Mouse (Mus musculus): ENCODE results near the gene Dcbld1. TPM values are rescaled to one million over a fixed set of nuclear protein-coding genes. Genes with fewer than 3 reads are reported as not detected.
"Not testable (repeated sequence)": the region's sequence is repeated elsewhere in the genome, so short reads cannot be mapped to it uniquely, and the experiment has no call there.

The Dcbld1 gene
- polyA plus RNA-seq, 1 experiment, result 0.39 TPM

DNA sequence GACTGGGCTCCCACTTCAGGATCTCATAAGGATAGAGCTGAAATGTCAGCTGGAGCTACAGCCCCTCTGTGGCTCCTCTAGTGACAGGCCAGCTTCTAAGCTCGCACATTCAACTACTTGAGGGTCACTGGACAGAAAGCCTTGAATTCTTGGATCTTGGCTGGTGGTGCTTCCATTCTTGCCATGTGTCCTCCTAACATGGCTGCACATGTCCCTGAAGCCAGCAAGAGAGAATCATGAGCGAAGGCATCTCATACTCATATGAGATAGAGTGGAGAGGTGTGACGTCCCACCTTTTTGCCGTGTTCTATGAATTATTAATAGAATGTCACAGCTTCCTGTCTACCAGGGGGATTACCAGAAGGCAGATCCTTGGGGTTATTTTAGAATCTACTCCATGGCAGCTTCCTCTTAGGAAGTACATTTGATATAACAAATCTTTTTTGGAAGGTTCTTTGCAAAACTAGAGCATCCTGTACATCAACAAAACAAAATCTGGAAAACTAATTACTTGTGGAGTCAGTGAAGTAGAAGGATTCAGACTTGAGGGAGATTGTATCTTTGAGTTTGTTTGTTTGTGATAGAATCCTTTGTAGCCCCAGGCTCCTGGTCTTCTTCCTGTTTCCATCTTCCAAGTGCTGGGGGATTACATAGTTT lies 60.6 kb downstream of the Dcbld1 start:
- no peak overlapping the region for H3K4me3 ChIP-seq (replicated peaks)
- no peaks in the 10 kb centered on the region for H3K27me3 ChIP-seq (replicated peaks)
- H3K4me1 ChIP-seq, result no peaks in the 10 kb centered on the region
- H3K36me3 ChIP-seq (replicated peaks; ENCODE audit: low read length), result no peaks in the 10 kb centered on the region
- TF ChIP-seq FLI1 (IDR thresholded peaks at IDR 0.05; ENCODE audit: low read length) (no peak), GATA1 (IDR thresholded peaks at IDR 0.05; ENCODE audit: borderline replicate concordance, low read length) (no peak)
- H3K9me3 ChIP-seq, result no peaks in the 10 kb centered on the region

DNA sequence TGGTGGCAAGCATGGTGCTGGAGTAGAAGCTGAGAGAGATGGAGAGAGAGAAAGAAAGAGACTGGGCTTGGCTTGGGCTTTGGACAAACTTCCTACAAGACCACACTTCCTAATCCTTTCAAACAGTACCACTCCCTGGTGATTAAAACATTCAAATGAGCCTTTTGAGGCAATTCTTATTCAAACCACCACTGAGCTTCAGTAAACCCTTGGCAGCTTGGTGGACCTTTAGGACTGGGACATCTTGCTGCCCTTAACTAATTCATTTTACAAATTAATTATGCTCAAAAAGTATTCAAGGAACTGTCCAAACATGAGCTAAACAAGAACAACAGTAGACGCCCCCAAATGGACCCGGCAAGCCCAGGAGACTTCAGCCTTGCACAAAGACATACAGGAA lies 62.5 kb downstream of the Dcbld1 start:
- TF ChIP-seq GATA1 (IDR thresholded peaks at IDR 0.05; ENCODE audit: borderline replicate concordance, low read length) (no peak), FLI1 (IDR thresholded peaks at IDR 0.05; ENCODE audit: low read length) (no peak)
- Histone ChIP-seq H3K9me3 (no peaks in the 10 kb centered on the region), H3K4me3 (replicated peaks) (no peak overlapping the region), H3K27me3 (replicated peaks) (no peaks in the 10 kb centered on the region), H3K36me3 (replicated peaks; ENCODE audit: low read length) (no peaks in the 10 kb centered on the region), H3K4me1 (no peaks in the 10 kb centered on the region)

- H3K36me3 ChIP-seq (replicated peaks; ENCODE audit: low read length); H3K4me1 ChIP-seq; H3K9me3 ChIP-seq; H3K4me3 ChIP-seq (replicated peaks); H3K27me3 ChIP-seq (replicated peaks): not testable (repeated sequence)
Observed at GRCm38 (mm10) chr10:52298568-52298967, 65.1 kb downstream of the Dcbld1 start.

DNA sequence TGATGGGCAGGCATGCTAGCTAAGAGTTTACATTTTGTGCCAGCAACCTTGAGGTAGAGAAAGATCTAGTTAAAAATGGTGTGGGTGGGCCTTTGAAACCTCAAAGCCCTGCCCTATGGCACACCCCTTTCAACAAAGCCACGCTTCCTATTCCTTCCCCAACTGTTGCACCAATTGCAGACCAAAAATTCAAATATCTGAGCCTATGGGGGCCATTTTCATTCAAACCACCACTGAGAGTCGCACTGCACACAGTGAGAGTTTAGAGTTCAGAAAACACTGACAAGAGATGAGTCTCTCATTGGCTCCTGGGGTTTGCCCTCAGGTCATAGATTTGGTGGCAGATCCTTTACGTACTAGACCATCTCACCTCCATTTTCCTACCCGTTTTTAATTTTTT lies 68.3 kb downstream of the Dcbld1 start:
- H3K4me3 ChIP-seq (replicated peaks), result no peak overlapping the region
- TF ChIP-seq GATA1 (IDR thresholded peaks at IDR 0.05; ENCODE audit: borderline replicate concordance, low read length) (no peak), FLI1 (IDR thresholded peaks at IDR 0.05; ENCODE audit: low read length) (no peak)
- H3K9me3 ChIP-seq, result no peaks in the 10 kb centered on the region
- H3K27me3 ChIP-seq (replicated peaks), result no peaks in the 10 kb centered on the region
- H3K36me3 ChIP-seq (replicated peaks; ENCODE audit: low read length), result no peaks in the 10 kb centered on the region
- no peaks in the 10 kb centered on the region for H3K4me1 ChIP-seq

DNA sequence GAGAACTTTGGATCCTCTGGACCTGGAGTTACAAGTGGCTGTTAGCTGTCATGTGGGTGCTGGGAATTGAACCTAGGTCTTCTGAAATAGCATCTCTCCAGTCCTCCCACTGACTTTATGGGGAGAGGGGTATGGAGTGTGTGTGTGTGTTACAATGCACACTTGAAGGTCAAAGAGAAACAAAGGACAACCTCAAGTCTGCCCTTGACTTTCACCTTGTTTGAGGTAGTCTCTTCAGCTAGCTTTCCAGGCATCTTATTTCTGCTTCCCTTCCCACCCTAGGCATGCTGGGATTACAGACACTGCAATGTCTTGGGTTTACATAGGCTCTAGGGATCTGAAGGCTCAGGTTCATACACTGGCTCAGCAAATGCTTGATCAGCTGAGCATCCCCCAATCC lies 68.9 kb downstream of the Dcbld1 start:
- no peaks in the 10 kb centered on the region for H3K36me3 ChIP-seq (replicated peaks; ENCODE audit: low read length)
- no peaks in the 10 kb centered on the region for H3K4me1 ChIP-seq
- H3K4me3 ChIP-seq (replicated peaks), result no peak overlapping the region
- TF ChIP-seq FLI1 (IDR thresholded peaks at IDR 0.05; ENCODE audit: low read length) (no peak), GATA1 (IDR thresholded peaks at IDR 0.05; ENCODE audit: borderline replicate concordance, low read length) (no peak)
- H3K9me3 ChIP-seq, result no peaks in the 10 kb centered on the region
- H3K27me3 ChIP-seq (replicated peaks), result no peaks in the 10 kb centered on the region

GRCm38 (mm10) chr10:52304574-52304973 lies 71.2 kb downstream of the Dcbld1 start:
- H3K4me1 ChIP-seq, result no peaks in the 10 kb centered on the region
- no peaks in the 10 kb centered on the region for H3K9me3 ChIP-seq
- H3K4me3 ChIP-seq (replicated peaks), result no peak overlapping the region
- TF ChIP-seq GATA1 (IDR thresholded peaks at IDR 0.05; ENCODE audit: borderline replicate concordance, low read length) (no peak), FLI1 (IDR thresholded peaks at IDR 0.05; ENCODE audit: low read length) (no peak)
- H3K27me3 ChIP-seq (replicated peaks), result no peaks in the 10 kb centered on the region
- no peaks in the 10 kb centered on the region for H3K36me3 ChIP-seq (replicated peaks; ENCODE audit: low read length)

DNA sequence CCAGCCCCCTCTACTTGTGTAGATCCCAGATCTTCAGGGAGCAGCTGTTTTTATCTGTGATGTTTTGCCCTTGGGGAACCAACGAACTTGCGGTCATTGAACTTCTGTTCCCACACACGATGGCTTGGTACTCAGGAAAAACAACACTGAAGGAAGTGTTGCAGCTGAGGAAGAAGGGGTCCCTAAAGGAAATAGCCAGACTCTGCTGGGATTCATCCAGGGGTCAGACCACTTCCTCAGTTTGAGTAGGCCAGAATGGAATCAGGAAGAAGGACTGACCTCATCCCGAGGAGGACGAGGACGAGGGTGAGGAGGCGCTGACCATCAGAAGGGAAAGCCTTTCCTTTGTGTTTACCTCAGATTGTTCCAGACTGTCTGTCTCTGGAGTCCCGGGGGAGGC lies 75.8 kb downstream of the Dcbld1 start:
- no peak overlapping the region for H3K4me3 ChIP-seq (replicated peaks)
- H3K36me3 ChIP-seq (replicated peaks; ENCODE audit: low read length), result no peaks in the 10 kb centered on the region
- 0 out of 2 replicates have a peak, but pooled peaks cover 8% of the 10 kb centered on the region for H3K9me3 ChIP-seq
- H3K27me3 ChIP-seq (replicated peaks), result no peaks in the 10 kb centered on the region
- H3K4me1 ChIP-seq, result no peaks in the 10 kb centered on the region
- TF ChIP-seq FLI1 (IDR thresholded peaks at IDR 0.05; ENCODE audit: low read length), result no peak
- no peak for TF ChIP-seq GATA1 (IDR thresholded peaks at IDR 0.05; ENCODE audit: borderline replicate concordance, low read length)

DNA sequence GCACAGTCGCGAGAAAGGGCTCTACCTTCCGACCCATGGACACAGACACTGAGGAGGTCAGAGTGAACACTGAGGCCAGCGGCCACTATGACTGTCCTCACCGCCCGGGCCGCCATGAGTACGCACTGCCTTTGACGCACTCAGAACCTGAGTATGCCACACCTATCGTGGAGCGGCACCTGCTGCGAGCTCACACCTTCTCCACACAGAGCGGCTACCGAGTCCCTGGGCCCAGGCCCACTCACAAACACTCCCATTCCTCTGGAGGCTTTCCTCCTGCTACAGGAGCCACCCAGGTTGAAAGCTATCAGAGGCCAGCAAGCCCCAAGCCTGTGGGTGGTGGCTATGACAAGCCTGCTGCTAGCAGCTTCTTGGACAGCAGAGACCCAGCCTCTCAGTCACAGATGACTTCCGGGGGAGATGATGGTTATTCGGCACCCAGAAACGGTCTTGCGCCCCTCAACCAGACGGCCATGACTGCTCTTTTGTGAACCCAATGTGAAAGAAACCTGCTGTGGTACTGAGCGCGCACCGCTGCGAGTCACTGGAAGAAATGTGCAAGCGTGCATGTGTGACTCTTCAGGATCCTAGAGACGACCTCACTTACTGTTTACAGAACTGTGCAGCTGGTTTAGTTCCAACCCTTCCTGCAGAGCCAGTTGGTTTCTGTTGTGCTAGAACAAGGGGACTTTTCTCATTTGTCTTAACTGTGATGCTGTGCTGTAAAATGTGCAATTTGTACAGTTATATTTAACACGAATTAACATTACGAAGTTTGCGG lies 86.3 kb downstream of the Dcbld1 start:
- no peaks in the 10 kb centered on the region; the same call in 1 of the 2 replicates for H3K9me3 ChIP-seq
- H3K36me3 ChIP-seq (replicated peaks; ENCODE audit: low read length), result no peaks in the 10 kb centered on the region
- TF ChIP-seq GATA1 (IDR thresholded peaks at IDR 0.05; ENCODE audit: borderline replicate concordance, low read length) (no peak), FLI1 (IDR thresholded peaks at IDR 0.05; ENCODE audit: low read length) (no peak)
- H3K4me1 ChIP-seq, result no peaks in the 10 kb centered on the region
- H3K4me3 ChIP-seq (replicated peaks), result no peak overlapping the region
- peaks cover 2% of the 10 kb centered on the region for H3K27me3 ChIP-seq (replicated peaks)

DNA sequence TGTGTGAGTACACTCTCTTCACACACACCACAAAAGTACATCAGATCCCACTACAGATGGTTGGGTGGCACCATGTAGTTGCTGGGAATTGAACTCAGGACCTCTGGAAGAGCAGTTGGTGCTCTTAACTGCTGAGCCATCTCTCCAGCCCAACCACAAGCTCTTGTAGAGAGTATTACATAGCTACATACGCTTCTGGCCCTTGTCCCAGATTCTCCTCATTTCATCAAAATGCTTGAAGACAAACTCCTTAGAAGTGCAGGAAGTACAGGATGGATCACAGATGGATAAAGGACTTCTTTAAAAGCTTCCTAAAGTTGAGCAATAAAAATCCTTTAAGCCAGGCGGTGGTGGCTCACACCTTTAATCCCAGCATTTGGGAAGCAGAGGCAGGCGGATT lies 88.5 kb downstream of the Dcbld1 start:
- no peaks in the 10 kb centered on the region; the same call in 1 of the 2 replicates for H3K9me3 ChIP-seq
- TF ChIP-seq GATA1 (IDR thresholded peaks at IDR 0.05; ENCODE audit: borderline replicate concordance, low read length) (no peak), FLI1 (IDR thresholded peaks at IDR 0.05; ENCODE audit: low read length) (no peak)
- no peaks in the 10 kb centered on the region for H3K4me1 ChIP-seq
- H3K4me3 ChIP-seq (replicated peaks), result no peak overlapping the region
- no peaks in the 10 kb centered on the region for H3K27me3 ChIP-seq (replicated peaks)
- H3K36me3 ChIP-seq (replicated peaks; ENCODE audit: low read length), result no peaks in the 10 kb centered on the region

DNA sequence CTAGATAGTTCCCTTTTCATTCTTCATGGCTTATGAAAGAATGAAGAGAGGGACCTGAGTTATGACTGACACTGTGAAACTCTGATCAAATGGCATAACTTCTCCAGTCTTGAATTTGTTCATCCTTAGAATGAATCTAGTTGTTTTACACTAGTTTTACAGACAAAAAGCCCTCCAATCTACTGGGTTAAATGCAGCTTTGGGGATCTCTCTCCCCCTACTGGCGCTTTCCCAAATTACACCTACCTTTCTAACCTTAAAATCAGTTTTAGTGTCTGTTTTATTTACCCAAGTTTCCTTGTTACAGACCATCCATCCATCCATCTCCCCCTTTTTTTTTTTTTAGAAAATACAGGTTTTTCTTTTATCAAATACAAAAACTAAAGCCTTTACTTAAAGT lies 97.6 kb downstream of the Dcbld1 start:
- Histone ChIP-seq H3K4me1 (no peaks in the 10 kb centered on the region), H3K9me3 (peaks cover 5% of the 10 kb centered on the region; the same call in 1 of the 2 replicates), H3K36me3 (replicated peaks; ENCODE audit: low read length) (peaks cover 6% of the 10 kb centered on the region), H3K27me3 (replicated peaks) (peaks cover 4% of the 10 kb centered on the region), H3K4me3 (replicated peaks) (no peak overlapping the region)
- TF ChIP-seq GATA1 (IDR thresholded peaks at IDR 0.05; ENCODE audit: borderline replicate concordance, low read length) (no peak), FLI1 (IDR thresholded peaks at IDR 0.05; ENCODE audit: low read length) (no peak)

GRCm38 (mm10) chr10:52343324-52343723 lies 109.9 kb downstream of the Dcbld1 start:
- H3K36me3 ChIP-seq (replicated peaks; ENCODE audit: low read length), result peaks cover 85% of the 10 kb centered on the region
- not testable (repeated sequence) for H3K4me1 ChIP-seq; H3K4me3 ChIP-seq (replicated peaks); H3K27me3 ChIP-seq (replicated peaks); H3K9me3 ChIP-seq

Measured in megakaryocyte, embryonic 14.5 days (primary cell).